Mouse (Mus musculus): ENCODE results near the gene Fbxl19.
A peak's percentile ranks its signal among the peaks of the same experiment; 100 is the strongest.

Fbxl19 gene

GRCm38 (mm10) chr7:127810650-127811049 is 66.3 kb downstream of the Fbxl19 start:
- no peak for DNase-seq

DNA sequence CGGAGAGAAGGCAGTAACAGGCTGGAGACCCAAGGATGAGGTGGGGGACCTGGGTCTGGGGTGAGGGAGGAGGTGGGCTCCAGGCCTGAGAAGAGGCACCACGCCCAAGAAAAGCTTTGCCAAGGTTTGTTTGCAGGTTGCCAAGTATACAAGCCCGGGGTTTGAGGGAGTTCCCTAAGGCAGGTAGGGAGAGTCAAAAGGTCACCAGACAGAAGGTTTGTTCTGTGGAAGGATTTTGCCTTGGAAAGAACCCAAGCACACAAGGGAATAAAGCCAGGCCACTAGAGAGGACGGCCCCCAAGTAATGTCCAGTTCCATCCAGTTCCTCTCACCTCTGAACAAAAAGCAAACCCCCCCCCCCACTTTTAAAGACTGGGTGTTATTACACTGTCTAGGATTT is 66.9 kb downstream of the Fbxl19 start:
- no peak for DNase-seq

DNA sequence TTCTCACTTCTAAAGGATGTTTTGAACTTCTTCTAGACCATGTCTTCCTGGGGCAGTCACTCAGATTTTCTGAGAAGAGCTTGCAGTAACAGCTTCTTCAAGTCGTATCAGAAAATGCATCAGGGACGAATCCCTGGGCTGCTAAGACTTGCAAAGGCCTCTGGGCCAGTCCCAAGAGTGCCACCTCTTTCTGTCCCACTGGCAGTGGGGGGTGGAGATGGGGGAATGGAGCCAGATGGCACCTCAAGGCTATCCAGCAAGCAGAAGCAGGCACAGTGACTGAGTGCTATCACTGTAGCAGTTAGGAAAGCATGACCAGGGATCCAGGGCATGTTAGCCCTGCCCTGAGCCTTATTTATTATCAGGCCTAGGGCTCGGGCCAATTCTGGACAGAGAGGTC is 67.9 kb downstream of the Fbxl19 start:
- no peak for DNase-seq

- no peak for DNase-seq
Observed at GRCm38 (mm10) chr7:127813821-127814220, 69.5 kb downstream of the Fbxl19 start.

DNA sequence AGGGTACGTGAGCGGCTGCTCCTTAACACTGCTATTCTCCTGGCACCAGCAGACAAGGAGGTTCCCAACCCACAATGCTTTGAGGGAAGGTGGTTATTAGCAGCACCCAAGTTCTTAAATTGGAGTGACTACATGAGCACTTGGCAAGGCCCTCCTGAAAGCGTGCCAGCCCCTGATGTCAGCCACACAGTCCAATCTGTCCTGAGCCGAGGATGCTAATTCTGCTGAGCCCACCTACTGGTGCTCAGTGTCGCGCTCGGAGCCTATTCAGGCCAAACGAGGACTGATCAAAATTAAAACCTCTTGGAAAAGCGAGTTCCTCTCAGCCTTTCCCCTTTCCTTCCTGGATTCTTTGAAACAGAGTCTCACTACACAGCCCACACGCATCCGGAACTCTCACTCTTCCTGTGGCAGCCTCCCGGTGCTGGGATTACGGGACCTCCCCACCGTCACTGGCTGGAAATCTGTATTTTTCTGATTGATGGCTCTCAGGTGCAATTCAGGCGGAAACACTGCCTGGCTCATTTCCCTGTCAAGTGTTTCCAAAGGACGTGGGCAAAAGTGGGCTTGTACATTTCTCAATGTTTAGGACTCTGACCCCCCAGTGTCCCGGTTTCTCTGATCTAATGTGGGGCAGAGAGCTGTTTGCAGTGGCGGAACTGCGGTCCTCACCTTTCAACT is 70.0 kb downstream of the Fbxl19 start:
- peak; percentile 46 for DNase-seq

DNA sequence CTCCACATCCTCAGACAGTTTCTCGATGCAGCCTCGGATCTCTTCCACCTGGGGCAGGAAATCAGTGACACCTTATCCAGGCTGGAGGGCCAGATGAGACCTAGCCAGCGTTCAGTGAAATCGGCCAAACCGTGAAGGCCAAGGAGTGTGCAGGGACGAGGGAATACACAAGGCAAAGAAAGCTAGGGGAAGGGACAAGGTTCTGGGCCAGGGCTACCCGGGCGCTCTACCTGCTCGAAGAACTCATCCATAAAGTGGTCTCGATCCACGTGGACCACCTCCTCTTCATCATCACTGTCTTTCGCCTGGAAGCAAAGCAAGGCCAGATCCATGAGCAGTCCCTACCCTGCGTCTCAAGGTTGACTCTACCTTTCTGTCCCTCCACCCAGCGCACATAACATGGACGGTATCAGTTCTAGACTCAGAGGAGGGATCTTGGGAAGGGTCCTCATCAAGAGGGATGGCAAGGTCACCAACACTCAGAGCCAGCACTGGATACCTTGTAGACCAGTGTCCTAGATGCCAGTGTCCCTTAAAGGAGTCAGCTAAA is 70.8 kb downstream of the Fbxl19 start:
- DNase-seq: no peak

- peak; percentile 30 for DNase-seq
Observed at GRCm38 (mm10) chr7:127815954-127816821, 71.8 kb downstream of the Fbxl19 start.

GRCm38 (mm10) chr7:127817053-127817452 is 72.7 kb downstream of the Fbxl19 start:
- no peak for DNase-seq

- no peak for DNase-seq
Observed at GRCm38 (mm10) chr7:127817776-127818175, 73.4 kb downstream of the Fbxl19 start.

Data from kidney, adult 11 months (tissue).